Mouse (Mus musculus) spleen, adult 10 weeks (tissue): ENCODE data around the gene Pygb. TPM values are rescaled to one million over a fixed set of nuclear protein-coding genes. Genes with fewer than 3 reads are reported as not detected.

Experiments
- polyA plus RNA-seq: library from polyadenylated mRNA; stranded (reverse); fragments of 350-450 nt; fragmentation: Illumina TruSeq; extraction: RNeasy Lipid Tissue Mini Kit (QIAGEN cat#74804); gene quantifications from one replicate; pipeline ENCODE4 v1.2.3, GENCODE M21; 2015; ENCODE audit warnings: low replicate concordance; ENCODE audit not compliant: insufficient read depth

Gene Pygb
- 43.9 TPM for polyA plus RNA-seq

DNA sequence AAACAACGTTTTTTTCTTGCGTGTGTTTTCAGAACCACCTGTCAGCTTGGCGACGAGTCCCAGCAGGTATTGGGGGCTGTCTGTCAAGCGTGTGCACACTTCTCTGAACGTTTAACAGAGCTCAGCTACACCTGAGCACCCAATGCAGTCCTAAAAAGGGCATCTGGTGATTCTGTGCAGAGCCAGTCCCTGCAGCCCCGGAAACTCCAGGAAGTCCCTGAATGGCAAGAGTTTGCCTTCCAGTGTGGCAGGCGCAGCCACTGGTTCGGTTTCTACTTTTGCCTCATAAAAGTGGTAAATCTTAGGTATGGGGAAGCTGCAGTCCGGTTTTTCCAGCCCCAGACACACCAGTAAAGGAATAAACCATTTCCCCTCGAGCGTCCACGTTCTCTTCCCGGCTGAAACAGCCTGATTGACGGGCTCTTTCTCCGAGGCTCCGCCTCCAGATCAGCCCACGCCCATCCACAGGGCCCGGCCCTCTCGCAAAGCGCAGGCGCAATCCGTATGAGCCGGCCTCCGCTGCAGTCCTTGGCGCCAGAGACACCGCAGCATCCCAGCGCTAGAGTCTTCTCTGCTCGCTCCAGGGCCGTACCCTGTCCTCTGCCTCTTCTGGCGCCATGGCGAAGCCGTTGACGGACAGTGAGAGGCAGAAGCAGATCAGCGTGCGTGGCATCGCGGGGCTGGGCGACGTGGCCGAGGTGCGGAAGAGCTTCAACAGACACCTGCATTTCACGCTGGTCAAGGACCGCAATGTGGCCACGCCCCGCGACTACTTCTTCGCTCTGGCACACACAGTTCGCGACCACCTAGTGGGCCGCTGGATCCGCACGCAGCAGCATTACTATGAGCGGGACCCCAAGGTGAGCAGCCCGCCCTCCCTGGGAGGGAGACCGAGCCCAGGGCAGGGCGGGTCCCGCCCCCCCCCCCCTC lies at the start of gene Pygb:
Gene Pygb, plus strand, starts transcription at position 485 of the 930 bp plus-strand sequence.

DNA sequence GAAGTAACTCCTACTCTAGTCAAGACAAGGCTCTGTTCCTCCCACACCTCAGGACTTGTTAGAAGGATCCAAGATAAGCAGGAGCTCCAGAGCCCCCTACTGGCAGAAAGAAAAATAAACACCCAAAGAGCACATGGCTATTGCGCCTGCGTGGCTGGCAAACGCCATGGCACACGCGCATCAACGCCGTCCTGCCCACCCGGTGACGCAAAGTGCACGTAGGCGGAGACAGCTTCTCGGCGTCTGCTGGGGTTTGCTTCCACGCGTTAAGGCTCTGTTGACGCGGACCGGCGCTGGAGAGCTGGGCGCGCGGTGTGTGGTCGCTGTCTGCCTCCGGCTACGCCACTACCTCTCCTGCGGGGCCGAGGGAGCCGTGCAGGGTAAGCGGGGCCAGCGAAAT lies 37.7 kb upstream of the Pygb start, which contains the start of gene Entpd6:
Gene Entpd6, plus strand, starts transcription at position 189 of the 400 bp plus-strand sequence.

Other genes starting within 250 kb of the Pygb start
- gene Cst7, start 216.3 kb upstream of the Pygb start, polyA plus RNA-seq: 26.4 TPM
- 38.5 TPM for gene Apmap, start 178.2 kb upstream of the Pygb start, polyA plus RNA-seq
- gene Acss1, start 118.2 kb upstream of the Pygb start, polyA plus RNA-seq: 32.1 TPM
- not detected for gene Vsx1, start 97.4 kb upstream of the Pygb start, polyA plus RNA-seq
- gene Entpd6, start 37.7 kb upstream of the Pygb start, polyA plus RNA-seq: 17.7 TPM
- 76.1 TPM for gene Abhd12, start 118.0 kb downstream of the Pygb start, polyA plus RNA-seq
- gene Gins1, start 118.7 kb downstream of the Pygb start, polyA plus RNA-seq: 11.7 TPM